Mouse (Mus musculus) C2C12 (cell line): ENCODE measurements around the gene Relb.
"Not testable (repeated sequence)": the region's sequence is repeated elsewhere in the genome, so short reads cannot be mapped to it uniquely, and the experiment has no call there.

ENCODE experiments used
- CEBPB ChIP-seq: IDR thresholded peaks from one replicate; pipeline ENCODE4 v1.6.1; 2011; ENCODE audit warnings: low read depth, mild to moderate bottlenecking, control low read depth, moderate library complexity
- CTCF ChIP-seq: IDR thresholded peaks from one replicate; pipeline ENCODE4 v1.5.1; 2011; ENCODE audit not compliant: control insufficient read depth, insufficient read depth, insufficient read length
- MAX ChIP-seq: IDR thresholded peaks from one replicate; pipeline ENCODE4 v1.6.1; 2011; ENCODE audit warnings: mild to moderate bottlenecking, control low read depth
- MYOD1 ChIP-seq: IDR thresholded peaks from one replicate; pipeline ENCODE4 v1.6.1; 2011; ENCODE audit warnings: low read depth; ENCODE audit not compliant: control insufficient read depth, insufficient read length
- MYOG ChIP-seq: IDR thresholded peaks from one replicate; pipeline ENCODE4 v1.6.1; 2011; ENCODE audit not compliant: control insufficient read depth, insufficient read length; ENCODE audit errors: extremely low read depth
- USF1 ChIP-seq: IDR thresholded peaks from one replicate; pipeline ENCODE4 v1.6.1; 2011; ENCODE audit warnings: low read depth, mild to moderate bottlenecking, control low read depth, moderate library complexity

GRCm38 (mm10) chr7:19604606-19605214 is 24.5 kb downstream of the Relb start:
- not testable (repeated sequence) for TF ChIP-seq CTCF, MYOD1, USF1, CEBPB, MYOG, MAX
